Mouse (Mus musculus) stomach, postnatal 0 days (tissue): ENCODE results near the gene Acadm. TPM values are rescaled to one million over a fixed set of nuclear protein-coding genes. Genes with fewer than 3 reads are reported as not detected.
A peak's percentile ranks its signal among the peaks of the same experiment; 100 is the strongest.

Source experiments
- ATAC-seq: fragments of 200-750 bp; cut with Nextera tagmentation; 2 replicates; pipeline ENCODE4 v1.8.0; 2017; ENCODE audit not compliant: low FRiP score, low TSS enrichment
- DNase-seq: peaks from one replicate; pipeline ENCODE4 v3.0.0-alpha.2; 2016; ENCODE audit warnings: low spot score
- H3K27ac ChIP-seq: fragments of 300-500 bp; sonication (generic); replicated peaks from 2 replicates; pipeline ENCODE4 v1.5.1; 2014; ENCODE audit warnings: mild to moderate bottlenecking, control low read depth
- H3K27me3 ChIP-seq: fragments of 300-500 bp; sonication (generic); 2 replicates; pipeline ENCODE4 v1.6.1; 2014; ENCODE audit warnings: low read length; ENCODE audit not compliant: control insufficient read depth, insufficient read depth
- H3K36me3 ChIP-seq: fragments of 300-500 bp; sonication (generic); 2 replicates; pipeline ENCODE4 v1.6.1; 2014; ENCODE audit warnings: low read length, mixed read lengths; ENCODE audit not compliant: control insufficient read depth, insufficient read depth
- H3K4me1 ChIP-seq: fragments of 300-500 bp; sonication (generic); replicated peaks from 2 replicates; pipeline ENCODE4 v1.6.1; 2014; ENCODE audit warnings: antibody characterized with exemption; ENCODE audit not compliant: control insufficient read depth, insufficient read depth
- H3K4me2 ChIP-seq: fragments of 300-500 bp; sonication (generic); replicated peaks from 2 replicates; pipeline ENCODE4 v1.6.1; 2014; ENCODE audit warnings: low read depth, mild to moderate bottlenecking, control low read depth, moderate library complexity
- H3K4me3 ChIP-seq: fragments of 300-500 bp; sonication (generic); 2 replicates; pipeline ENCODE4 v1.5.1; 2014; ENCODE audit warnings: low read depth, low read length, control low read depth
- H3K9ac ChIP-seq: fragments of 300-500 bp; sonication (generic); 2 replicates; pipeline ENCODE4 v1.6.1; 2014; ENCODE audit warnings: mild to moderate bottlenecking, low read length, control low read depth, mixed read lengths
- H3K9me3 ChIP-seq: fragments of 300-500 bp; sonication (generic); 2 replicates; pipeline ENCODE4 v1.6.1; 2016; ENCODE audit warnings: low read length; ENCODE audit not compliant: control insufficient read depth
- CTCF ChIP-seq: IDR thresholded peaks from 2 replicates; pipeline ENCODE4 v1.5.1; 2016; ENCODE audit warnings: antibody characterized with exemption, low read depth, mild to moderate bottlenecking, moderate library complexity
- EP300 ChIP-seq: optimal IDR thresholded peaks from 2 replicates; pipeline ENCODE3; 2016; ENCODE audit warnings: antibody characterized with exemption
- WGBS: fragments of 180-500 bp; shearing (Covaris S2); extraction: QIAGEN DNeasy Blood & Tissue Kit; methylation state at CpG from one replicate; pipeline ENCODE4 v1.1.7; 2014; 5-methylcytosine and 5-hydroxymethylcytosine counted together
- polyA plus RNA-seq: library from polyadenylated mRNA; unstranded; fragments of >200 nt; fragmentation: Nextera tagmentation; extraction: Ambion mirVana; gene quantifications from 2 replicates; pipeline ENCODE4 v1.2.1, GENCODE M21; 2015

The Acadm gene
- polyA plus RNA-seq, 1 experiment from 2014 or later: 85.5 TPM

DNA sequence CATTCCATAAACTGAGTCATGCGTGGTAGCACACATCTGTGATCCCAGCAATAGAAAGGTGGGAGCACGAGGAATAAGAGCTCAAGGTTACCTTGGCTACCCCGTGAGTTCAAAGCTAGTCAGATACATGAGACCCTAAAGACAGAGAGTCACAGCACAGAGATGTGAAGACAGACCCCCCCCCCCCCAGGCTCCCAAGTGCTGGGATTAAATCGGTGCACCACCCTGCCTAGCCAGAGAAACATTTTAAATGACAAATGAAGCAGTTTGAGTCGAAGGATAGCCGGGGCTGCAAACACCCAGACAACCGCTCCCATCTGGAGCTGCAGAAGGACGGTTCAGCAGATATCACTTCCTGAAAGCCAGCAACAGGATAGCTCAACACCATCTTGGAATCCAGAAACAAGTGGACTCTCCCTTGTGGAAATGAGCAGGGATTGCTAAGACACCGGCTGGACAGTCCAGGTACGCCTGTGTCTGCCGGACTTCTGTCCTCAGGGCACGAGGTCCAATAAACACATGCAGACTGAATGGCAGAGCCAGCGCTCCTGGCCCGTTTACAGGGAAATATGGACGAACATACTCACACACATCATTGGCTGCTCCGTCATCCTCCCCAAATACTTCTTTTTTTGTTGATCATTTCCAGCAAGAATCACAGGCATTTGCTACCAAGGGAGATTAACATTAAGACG is 7.2 kb downstream of the Acadm start:
- H3K27me3 ChIP-seq: no peaks in the 10 kb centered on the region
- H3K4me3 ChIP-seq: no peak overlapping the region
- peaks cover 27% of the 10 kb centered on the region for H3K36me3 ChIP-seq
- H3K4me1 ChIP-seq: no peaks in the 10 kb centered on the region
- DNase-seq (no peak), ATAC-seq (no peak)
- no peaks in the 10 kb centered on the region for H3K9me3 ChIP-seq
- H3K4me2 ChIP-seq: no peak overlapping the region
- H3K9ac ChIP-seq: no peak overlapping the region
- WGBS: 87% methylated on average over 17 of the region's 17 CpGs
- TF ChIP-seq CTCF (no peak), EP300 (no peak)
- H3K27ac ChIP-seq: no peak overlapping the region

DNA sequence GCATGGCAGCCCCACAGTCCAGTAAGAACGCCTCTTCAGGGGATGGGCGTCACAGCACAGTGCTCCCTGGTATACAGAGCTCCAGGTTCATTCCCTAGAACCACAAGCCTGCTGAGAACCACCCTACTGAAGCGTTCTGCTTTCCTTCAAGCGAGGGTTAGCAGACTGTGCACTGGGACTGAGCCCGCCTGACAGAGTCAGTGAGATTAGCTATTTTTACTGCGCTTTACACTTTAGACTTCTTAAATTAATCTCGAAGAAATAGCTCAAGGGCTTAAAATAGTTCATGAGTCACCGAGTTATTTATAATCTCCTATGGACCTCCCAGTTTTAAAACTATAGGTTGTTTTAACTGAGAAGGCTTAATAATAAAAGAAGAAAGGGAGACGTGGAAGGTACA is 8.6 kb downstream of the Acadm start:
- Histone ChIP-seq H3K9ac (no peak overlapping the region), H3K4me1 (no peaks in the 10 kb centered on the region), H3K9me3 (no peaks in the 10 kb centered on the region), H3K4me2 (no peak overlapping the region), H3K27me3 (no peaks in the 10 kb centered on the region), H3K36me3 (peaks cover 25% of the 10 kb centered on the region), H3K27ac (no peak overlapping the region), H3K4me3 (no peak overlapping the region)
- WGBS: 67% methylated on average over 9 of the region's 9 CpGs
- TF ChIP-seq EP300: no peak
- DNase-seq (no peak), ATAC-seq (0 out of 2 replicates have a peak, but pooled peaks have one; percentile 17)

DNA sequence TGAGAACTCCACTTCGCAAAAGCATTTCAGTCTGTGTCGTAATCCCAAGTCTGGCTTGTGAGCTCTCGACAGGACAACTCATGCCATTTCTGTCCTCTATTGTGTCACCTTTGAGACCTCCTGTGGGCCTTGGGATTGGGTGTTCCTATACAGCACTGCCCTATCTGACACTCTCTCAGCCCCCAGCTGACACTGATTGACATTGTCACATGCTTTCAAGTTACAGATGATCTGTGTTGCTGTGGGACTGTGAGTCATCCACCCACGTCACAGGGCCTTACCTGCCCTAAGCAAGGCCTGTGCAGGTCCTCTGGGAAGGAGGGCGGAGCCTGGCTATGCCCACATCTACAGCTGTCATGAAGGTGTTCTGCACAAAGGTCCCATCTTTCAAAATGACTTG is 12.0 kb downstream of the Acadm start:
- DNase-seq (no peak), ATAC-seq (peak; percentile 69; the same call in 1 of the 2 replicates)
- Histone ChIP-seq H3K27ac (no peak overlapping the region), H3K27me3 (no peaks in the 10 kb centered on the region), H3K36me3 (peaks cover 26% of the 10 kb centered on the region), H3K9me3 (no peaks in the 10 kb centered on the region), H3K4me1 (no peaks in the 10 kb centered on the region), H3K4me2 (no peak overlapping the region), H3K4me3 (no peak overlapping the region), H3K9ac (no peak overlapping the region)
- 90% methylated on average over 5 of the region's 5 CpGs for WGBS
- no peak for TF ChIP-seq CTCF
- no peak for TF ChIP-seq EP300

DNA sequence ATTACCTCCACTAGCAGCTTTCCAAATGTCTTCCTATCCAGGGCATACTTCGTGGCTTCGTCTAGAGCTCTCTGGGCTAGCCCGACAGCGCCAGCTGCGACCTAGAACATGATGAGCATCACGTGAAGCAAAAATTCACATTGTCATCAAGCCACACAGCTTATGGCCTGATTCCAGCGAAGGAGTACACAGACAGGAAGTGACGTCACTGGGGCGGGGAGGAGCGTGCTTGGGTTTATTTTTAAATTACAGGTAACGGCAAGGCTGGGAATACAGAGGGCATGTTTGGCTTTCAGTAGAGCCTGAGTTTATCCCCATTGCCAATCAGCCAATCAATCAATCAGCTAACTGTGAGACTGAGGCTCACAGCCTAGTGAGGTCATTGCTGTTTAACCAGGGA is 14.9 kb downstream of the Acadm start:
- Histone ChIP-seq H3K9me3 (no peaks in the 10 kb centered on the region), H3K27me3 (no peaks in the 10 kb centered on the region), H3K4me3 (no peak overlapping the region), H3K9ac (no peak overlapping the region), H3K36me3 (peaks cover 18% of the 10 kb centered on the region), H3K27ac (no peak overlapping the region), H3K4me1 (no peaks in the 10 kb centered on the region), H3K4me2 (no peak overlapping the region)
- TF ChIP-seq EP300 (no peak), CTCF (no peak)
- 91% methylated on average over 11 of the region's 11 CpGs for WGBS
- ATAC-seq (no peak), DNase-seq (no peak)

DNA sequence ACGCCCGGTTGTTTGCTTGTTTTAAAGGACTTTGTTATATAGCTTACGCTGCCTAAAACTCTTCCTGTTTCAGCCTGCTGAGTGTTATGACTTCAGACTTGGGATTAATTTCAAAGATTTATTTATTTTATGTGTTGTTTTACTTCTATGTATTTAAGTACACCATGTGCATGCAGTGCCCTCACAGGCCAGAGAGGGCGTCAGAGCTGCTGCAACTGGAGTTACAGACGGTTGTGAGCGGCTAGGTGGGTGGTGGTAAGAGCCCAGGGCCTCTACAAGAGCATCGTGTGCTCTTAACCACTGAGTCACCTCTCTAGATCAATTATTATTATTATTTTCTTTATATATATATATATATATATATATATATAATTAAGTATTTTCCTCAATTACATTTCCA is 18.1 kb downstream of the Acadm start:
- no peak overlapping the region for H3K9ac ChIP-seq
- 91% methylated on average over 7 of the region's 7 CpGs for WGBS
- no peak overlapping the region for H3K27ac ChIP-seq
- H3K36me3 ChIP-seq: peaks cover 8% of the 10 kb centered on the region; the same call in 1 of the 2 replicates
- no peak overlapping the region for H3K4me3 ChIP-seq
- H3K4me2 ChIP-seq: no peak overlapping the region
- H3K4me1 ChIP-seq: no peaks in the 10 kb centered on the region
- DNase-seq: no peak
- no peak for ATAC-seq
- no peaks in the 10 kb centered on the region for H3K27me3 ChIP-seq
- no peaks in the 10 kb centered on the region for H3K9me3 ChIP-seq
- TF ChIP-seq CTCF (0 out of 2 replicates have a peak, but pooled peaks have one; percentile 12), EP300 (no peak)

DNA sequence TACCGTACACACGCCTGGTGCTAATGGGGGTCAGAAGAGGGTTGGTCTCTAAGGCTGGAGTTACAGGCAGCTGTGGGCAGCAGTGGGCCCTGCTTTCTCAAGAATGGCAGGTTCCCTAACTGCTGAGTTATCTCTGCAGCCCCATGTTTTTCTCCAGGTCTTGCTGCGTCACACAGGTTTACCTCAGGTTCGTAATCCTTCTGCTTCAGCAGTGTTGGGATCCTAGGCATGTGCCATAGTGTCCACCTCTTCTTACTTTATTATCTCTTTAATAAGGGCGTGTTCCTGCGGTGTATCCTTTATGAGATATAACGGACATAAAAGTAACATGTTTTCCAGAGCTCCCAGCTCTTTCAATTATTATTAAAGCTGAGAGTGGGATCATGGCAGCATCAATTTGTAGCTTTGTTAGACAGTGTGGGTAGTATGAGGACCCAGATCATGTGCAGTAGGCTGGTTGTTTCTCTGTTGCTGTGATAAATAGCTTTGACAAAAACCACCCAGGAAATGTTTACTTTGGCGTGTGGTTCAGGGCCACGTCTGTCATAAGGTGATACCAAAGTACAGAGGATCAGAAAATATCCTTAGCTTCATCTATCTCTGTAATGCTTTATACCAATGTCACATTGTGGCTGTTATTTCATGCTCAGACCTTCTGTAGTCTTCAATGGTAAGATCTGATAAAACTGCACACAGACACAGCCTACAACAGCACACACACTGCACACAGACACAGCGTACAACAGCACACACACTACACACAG is 23.1 kb downstream of the Acadm start:
- H3K27me3 ChIP-seq: no peaks in the 10 kb centered on the region
- H3K9me3 ChIP-seq: no peaks in the 10 kb centered on the region
- H3K4me1 ChIP-seq: no peaks in the 10 kb centered on the region
- DNase-seq (no peak), ATAC-seq (no peak)
- H3K27ac ChIP-seq: no peak overlapping the region
- no peak overlapping the region for H3K4me3 ChIP-seq
- 0 out of 2 replicates have a peak, but pooled peaks cover 2% of the 10 kb centered on the region for H3K36me3 ChIP-seq
- no peak for TF ChIP-seq CTCF
- no peak for TF ChIP-seq EP300
- H3K4me2 ChIP-seq: no peak overlapping the region
- no peak overlapping the region for H3K9ac ChIP-seq
- WGBS: 83% methylated on average over 10 of the region's 10 CpGs
